Mouse (Mus musculus) gastrocnemius, adult 8-10 months (tissue): ENCODE results near the gene Zbtb8os. TPM values are rescaled to one million over a fixed set of nuclear protein-coding genes. Genes with fewer than 3 reads are reported as not detected.

ENCODE experiments used
- DNase-seq, 2 experiments: peaks; one replicate each; pipeline ENCODE4 v3.0.0; 2022; ENCODE audit warnings: low spot score in 2 of 2
- total RNA-seq, 4 experiments: library from RNA; stranded (reverse); gene quantifications; 2 replicates each; pipeline ENCODE4 v1.2.4; 2022

Gene Zbtb8os
- 10 to 100 TPM; 24.3 to 32.6 (median 26.6) TPM for total RNA-seq

DNA sequence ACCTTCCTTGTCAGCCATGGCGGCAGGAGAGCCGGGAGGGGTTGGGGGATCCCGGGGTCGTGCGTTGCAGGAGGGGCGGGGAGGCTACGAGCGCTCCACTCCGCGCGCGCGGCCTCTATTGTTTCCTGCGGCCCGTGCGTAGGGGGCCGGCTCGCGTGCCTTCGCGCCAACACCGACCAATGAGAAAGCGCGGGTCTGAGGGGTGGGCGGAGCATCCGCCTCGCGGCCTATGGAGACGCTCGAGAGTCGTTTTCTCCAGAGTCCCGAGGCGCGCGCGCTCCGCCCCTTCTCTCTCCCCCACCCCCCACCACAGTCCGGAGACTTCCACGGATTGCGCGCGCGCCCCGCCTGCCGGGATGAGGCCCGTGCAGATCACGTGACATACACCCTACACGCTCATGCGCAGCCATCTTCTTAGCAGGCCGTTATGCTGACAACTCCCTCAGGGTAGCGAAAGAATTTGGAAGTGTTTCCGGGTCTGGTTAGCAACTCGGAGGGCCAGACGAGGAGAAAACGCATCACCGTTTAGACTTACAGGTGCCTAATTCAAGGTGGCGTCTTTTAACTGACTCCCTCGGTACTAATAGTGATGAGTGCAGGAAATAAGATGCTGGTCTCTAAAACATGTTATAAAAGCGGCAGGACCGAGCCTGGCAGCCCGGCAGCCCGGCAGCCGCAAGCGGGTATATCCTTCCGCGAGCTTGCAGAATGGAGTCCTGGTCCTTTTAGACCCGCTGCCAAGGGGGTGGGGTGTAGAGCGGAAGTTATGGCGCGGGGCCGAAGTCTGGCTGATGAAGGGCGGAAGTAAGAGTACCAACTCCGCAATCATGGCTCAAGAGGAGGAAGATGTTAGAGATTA, at the start of gene Zbtb8os, which contains the start of gene Rbbp4:
Zbtb8os (plus strand) TSS at position 480 of the 859 bp plus-strand sequence.
Rbbp4 (minus strand) TSS at position 155 of the 859 bp plus-strand sequence.
- DNase-seq, result peak; percentile 91 to 95

DNA sequence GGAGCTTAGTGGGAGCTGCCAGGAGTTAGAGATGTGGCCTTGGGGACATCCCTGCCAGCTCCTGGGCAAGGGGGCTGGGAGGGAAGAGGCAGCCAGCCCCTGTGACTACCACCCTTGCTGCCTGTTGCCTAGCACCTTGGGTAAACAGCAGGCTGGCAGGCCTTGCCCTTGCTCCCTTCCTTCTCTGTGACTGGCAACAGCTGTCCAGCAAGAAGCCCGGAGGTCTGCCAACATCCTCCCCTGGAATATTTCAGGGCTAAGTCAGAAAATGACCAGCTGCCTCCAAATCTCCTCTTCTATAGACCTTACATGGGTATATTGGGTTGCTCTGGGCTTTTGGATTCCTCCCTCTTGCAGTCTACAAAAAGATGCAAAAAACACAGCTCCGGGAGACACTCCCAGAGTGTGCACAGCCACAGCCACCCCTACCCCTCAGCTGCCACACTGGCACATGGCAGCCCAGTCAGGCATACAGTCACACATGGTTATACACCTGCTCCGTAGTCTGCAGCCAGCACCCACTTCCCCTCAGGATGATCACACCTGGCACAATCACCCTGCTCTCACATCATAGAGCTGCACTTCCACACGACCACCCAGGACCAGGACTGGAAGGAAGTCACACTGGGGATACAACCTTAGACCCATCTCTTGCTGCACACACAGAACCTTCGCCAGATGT, 49.4 kb upstream of the Zbtb8os start:
- DNase-seq, result peak in 1 of 2 experiments; percentile 35

DNA sequence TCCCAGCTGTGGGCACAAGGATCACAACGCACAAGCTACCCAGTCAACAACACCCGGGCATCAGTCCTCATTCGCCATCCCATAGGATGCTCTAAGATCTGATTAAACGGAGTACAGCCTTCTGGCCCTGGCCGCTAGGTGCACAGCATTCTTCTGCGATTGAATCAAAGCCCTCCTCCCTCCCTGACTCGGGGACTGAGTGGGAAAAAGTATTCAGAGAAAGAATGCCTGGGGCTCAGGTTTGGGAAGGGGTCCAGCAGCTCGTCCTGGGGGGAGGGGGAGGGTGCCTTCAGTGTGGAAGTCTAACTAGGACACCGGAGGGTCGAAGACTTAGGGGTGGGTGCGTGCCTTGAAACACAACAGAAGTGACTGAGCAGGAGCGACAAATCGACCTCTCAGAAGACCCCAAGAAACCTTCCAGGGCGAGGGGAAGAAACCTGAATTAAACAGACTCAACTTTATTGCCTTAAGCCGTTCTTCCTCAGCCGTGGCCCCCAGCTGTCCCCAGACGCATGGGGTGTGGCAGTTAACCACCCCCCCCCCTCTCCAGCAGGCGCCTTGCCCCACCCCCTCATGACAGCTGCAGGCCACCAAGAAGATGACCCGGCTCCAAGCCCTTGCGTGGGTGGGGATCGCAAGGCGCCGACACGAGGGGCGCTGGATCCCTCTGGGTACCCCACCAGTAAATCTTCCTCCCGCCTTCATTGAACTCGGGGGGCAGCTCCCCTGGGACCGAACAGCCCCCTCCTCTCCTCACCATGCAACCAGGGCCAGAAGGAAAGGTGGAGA, 48.6 kb upstream of the Zbtb8os start:
- DNase-seq, result peak in 1 of 2 experiments; percentile 41

DNA sequence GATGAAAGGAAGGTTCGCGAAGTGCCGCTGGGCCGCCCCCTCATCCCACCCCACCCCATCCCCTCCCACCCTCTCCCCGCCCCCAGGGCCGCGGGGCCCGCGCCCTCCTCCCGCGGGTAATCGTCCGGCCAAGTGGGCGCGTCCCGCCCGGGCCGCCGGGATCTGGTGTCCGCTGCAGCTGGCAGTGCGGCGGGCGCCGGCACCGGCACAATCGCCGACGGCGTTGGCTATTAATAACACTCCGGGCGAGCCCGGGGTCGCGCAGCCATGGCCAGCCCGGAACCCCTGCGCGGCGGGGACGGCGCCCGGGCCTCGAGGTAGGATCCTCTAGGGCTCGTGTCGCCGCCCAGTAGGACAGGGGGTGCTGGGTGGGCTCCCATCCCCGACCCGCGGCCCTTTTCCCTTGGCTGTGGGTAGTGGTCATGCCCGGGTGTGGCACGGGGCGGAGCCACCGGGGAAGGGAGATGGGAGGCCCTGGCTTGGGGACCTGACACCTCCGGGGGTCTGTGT, 48.0 kb upstream of the Zbtb8os start, which contains the start of gene Sync:
Sync (plus strand) TSS at position 146 of the 510 bp plus-strand sequence.
- peak; percentile 67 to 77 for DNase-seq

DNA sequence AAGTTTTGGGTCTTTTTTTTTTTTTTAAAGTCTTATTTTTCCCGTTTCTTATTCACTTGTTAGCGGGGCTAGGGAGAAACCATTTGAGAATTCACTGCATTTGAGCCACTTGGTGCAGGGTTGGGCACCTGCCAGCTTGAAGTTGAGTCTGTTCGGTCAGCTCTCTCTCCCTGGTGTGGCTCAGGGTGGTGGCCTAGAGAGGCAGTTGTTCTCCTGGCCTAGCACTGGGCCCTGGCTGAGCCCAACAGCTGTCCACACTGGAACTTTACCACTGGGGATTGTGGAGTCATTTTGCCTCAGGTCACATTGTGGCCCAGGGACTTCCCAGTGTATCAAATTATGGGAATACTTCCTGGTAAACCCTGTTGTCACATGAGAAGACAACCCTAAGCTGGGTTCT, 47.4 kb upstream of the Zbtb8os start:
- peak; percentile 37 to 57 for DNase-seq

DNA sequence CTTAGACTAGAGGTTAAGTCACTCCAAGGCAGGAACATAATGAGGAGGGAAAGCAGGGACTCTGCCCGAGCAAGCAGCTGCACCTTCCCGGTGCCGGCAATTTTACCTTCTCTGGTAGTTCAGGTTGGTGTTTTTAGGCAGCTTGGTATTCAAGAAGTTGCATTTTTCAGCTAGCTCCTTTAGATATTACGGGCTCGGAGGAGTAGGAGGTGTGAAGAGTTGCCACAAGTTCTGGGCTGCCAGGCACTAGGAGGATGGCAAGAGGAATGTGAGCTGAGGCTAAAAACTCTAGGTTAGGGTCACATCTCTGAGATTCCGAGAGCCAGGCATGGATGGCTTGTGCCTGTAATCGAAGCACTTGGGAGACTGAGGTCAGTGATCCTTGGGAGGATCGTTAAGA, 45.8 kb upstream of the Zbtb8os start:
- no peak for DNase-seq

DNA sequence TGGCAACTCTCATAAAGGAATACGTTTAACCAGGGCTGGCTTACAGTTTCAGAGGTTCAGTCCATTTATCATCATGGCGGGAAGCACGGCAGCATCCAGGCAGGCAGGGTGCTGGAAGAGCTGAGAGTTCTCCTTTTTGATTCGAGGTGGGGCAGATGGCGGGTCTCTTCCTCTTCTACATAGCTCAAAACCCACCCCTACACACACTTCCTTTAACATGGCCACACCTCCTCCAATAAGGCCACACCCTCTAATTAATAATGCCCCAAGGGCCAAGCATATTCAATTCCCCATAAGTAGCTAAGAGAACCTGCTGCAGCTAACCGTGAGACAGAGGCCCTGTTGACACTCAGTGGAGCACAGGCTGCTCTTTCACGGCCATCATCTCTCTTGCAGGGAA, 42.7 kb upstream of the Zbtb8os start:
- DNase-seq, result no peak

DNA sequence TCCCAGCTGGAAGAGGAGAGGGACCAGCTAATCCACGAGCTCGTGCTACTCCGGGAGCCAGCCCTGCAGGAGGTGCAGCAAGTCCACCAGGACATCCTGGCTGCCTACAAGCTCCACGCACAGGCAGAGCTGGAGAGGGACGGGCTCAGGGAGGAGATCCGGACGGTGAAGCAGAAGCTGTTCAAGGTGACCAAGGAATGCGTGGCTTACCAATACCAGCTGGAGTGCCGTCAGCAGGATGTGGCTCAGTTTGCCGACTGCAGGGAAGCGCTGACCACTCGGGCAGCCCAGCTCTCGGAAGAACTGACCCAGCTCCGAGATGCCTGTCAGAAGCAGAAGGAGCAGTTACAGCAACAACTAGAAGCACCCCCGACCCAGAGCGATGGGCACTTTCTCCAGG, 41.8 kb upstream of the Zbtb8os start:
- no peak for DNase-seq

DNA sequence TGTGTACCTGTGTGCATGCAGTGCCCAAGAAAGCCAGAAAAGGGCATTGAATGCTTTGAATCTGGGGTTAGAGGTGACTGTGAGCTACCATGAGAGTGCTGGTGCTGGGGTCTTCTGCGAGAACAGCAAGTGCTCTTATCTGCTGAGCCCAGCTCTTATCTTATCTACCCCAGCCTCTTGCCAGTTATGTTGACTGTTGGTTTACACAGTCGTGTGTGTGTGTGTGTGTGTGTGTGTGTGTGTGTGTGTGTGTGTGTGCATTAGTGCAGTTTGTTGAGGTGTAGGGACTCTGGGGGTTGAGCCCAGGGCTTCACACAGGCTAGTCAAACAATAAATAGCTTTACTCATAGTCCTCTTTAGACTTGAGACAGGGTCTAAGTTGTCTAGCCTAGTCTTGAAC, 40.3 kb upstream of the Zbtb8os start:
- no peak for DNase-seq

DNA sequence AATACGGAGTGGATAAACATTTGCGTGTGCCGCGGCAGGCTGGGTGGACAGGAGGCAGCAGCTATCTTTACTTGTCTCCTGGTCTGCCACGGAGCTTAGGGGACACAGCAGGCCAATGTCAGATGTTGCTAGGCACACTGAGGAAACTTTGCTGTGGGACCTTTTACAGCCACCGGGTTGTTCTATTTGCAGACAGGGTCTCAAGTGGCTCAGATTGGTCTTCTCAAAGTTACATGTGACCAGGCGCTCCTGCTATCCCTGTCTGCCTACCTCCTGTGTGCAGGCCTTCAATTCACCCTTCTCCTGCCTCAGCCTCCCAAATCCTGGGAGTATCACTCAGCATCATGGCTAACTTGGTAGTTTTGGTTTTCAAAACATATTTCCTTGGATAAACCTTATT, 39.4 kb upstream of the Zbtb8os start:
- DNase-seq, result peak in 1 of 2 experiments; percentile 23

DNA sequence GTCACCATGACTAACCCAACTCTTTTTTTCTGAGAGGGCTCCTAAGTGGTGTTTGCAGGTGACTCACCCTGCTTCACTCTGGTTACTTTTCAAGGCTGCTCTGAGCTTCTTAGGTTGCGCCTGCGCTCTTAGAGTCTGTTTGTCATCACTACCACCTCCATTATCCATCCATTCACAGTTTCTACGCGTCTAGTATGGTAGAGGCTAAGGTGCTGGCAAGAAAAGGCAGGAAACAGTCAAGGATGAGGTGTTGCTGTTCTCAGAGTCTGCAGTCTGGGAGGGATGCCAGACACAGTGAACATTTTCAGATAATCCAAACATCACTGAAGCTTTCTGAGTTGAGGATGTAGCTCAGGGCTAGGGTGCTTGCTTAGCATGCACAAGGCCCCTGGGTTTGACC, 37.8 kb upstream of the Zbtb8os start:
- DNase-seq, result no peak

DNA sequence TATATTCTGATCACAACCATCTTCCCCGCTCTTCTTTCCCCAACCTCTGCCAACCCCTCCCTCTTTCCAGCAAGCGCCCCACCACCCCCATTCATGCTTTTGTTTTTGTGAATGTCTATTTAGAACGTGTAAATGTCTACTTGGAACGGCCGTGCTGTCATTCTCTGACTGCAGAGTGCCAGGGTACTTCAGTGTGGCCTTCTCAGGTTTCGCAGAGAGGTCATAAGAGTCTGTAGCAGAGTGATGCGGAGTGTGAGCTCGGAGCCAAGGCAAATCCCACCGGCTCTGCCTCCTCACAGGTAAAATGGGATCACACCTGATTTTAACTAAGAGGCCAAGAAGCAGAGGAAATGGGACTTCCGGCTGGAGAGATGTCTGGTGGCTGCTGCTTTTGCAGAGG, 36.4 kb upstream of the Zbtb8os start:
- DNase-seq, result no peak

DNA sequence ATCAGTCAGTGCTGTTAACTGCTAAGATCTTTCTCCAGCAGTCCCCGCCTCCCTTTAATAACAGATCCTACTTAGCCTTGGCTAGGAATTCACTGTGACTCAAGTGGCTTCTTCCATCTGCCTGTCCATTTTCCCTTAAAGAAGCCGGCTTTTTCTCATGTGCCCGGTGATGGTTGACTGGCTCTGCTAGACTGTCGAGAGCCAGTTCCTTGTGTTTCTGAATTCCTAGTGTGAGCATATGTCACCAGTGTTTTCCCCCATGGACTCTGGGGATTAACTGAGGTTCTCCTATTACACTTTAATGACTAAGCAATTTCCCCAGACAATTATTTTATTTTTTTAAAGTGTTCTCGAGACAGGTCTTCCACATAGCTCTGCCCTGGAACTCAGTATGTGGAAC, 32.1 kb upstream of the Zbtb8os start:
- DNase-seq, result no peak

DNA sequence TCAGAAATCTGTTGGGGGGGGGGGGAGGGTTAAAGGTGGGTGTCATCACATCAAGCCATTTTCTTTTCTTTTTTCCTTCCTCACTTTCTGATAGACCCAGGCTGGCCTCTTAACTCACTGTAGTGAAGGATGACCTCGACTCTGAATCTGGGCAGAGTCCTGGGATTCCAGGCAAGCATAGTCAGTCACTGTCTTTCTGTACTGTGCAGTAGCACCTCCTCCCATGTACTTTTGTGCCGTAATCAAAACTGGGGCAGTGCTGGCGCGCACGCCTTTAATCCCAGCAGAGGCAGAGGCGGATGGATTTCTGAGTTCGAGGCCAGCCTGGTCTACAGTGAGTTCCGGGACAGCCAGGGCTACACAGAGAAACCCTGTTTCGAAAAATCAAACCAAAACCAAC, 31.7 kb upstream of the Zbtb8os start:
- no peak for DNase-seq

DNA sequence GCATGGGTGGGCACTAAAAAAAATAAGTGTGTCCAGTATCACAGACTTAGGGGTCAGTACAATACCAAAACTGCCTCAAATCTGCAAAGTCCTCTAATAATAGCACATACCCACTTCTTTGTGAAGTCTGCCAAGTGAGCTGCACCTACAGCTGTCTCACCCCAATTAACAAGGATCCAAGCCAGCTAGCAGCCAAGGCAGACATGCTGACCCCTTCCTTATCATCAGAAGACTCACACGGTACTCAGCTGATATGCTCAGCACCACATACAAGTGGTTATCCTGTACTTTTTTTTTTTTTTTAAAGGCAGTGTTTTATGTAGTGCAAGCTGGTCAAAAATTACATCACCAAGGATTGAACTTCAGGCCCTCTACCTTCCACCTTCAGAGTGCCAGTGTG, 31.2 kb upstream of the Zbtb8os start:
- DNase-seq, result no peak

DNA sequence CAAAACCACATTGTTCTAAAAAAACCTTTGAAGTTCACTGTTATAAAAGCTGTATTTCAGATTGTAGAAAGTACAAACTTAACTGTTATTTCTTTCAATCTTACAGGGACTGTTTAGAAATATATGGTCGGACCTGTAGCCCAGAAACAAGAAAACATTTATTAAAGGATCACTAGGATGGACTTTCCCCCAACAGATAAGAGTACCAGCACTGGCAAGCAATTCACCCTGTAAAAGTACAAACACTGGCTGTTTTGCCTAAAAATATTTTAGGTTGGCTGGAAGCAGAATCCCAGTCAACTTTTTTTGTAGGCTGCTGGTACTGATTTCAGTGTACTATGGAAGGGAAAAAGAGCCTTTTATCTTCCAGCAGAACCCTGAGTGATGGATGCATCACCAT, 27.6 kb upstream of the Zbtb8os start:
- no peak for DNase-seq

DNA sequence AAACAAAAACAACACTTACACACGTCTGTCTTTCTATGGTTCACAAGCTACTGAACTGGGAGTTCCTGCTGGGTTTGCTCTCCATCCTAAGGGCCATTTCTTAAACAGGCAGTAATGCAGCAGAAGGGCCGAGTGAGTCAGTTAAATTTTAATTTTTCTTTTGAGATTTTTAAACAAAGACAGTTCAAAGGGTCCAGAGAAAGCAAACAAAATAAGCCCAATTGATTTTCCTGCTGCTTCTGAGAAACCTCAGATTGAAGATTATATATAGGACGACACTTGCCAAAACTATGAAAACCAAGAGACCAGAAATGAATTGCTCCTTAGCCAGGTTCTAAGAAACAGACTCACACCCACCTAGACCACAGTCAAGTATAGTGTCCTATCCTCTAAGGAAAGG, 21.6 kb upstream of the Zbtb8os start:
- no peak for DNase-seq

DNA sequence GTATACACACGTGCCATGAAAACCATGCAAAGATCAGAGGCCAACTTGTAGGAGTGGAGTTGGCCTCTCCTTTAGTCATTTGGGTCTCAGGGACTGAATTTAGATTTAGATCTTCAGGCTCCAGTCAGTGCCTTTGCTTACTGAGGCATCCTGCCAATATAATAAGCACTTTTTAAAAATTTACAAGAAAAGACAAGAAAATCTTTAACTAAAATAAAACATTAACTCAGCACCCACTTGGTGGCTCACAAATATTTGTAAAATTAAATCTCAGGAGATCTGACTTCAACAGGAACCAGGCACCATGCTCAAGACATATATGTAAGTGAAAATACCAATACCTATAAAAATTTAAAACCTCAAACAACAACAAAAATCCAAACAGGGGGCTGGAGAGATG, 14.6 kb upstream of the Zbtb8os start:
- DNase-seq, result no peak

DNA sequence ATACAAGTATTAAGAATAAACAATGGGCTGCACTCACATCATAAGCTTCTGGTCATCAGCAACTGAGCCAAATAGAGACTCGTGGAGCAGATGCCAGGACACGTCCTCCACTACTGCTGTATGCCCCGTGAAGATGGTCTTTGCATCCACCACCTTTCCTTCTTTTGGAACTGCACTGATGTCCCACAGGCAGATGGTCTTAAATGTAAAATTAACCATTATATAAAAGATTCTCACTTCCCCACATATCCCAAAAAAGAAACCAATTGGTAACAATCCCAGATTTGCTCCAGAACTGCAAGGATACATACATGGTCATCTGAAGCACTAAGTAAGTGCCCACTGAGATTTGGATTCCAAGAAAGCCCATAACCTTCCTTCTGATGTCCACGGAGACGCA, 13.5 kb upstream of the Zbtb8os start:
- DNase-seq, result no peak

DNA sequence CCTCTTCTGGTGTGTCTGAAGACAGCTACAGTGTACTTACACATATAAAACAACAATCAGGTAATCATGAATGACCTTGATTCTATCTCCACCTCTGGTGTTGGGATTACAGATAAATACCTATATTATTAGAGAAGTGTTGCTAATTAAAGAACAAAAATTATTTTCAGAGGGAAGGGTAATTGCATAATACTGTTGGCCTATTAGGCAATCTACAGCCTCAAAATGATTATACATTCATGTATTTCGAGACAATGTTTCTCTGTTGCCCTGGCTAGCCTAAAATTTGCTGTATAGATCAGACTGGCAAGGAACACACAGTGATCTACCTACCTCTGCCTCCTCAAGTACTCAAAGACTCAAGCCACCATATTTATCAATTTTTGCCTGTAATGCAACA, 12.0 kb upstream of the Zbtb8os start:
- DNase-seq, result no peak

DNA sequence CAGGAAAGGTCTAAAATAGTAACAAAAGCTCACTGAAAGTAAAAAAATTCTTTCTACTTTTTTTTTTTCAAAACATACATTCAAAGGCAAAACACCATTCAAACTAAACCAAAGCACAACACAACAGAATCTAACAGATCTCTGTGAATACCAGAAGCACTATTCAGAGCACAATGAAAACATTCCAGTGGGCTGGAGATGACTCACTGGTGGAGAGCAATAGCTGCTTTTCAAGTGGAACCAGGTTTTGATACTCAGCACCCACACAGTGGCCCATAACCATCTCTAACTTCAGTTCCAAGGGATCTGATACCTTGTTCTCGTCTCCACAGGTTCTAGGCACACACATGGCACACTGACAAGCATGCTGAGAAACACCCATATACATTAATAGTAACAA, 10.7 kb upstream of the Zbtb8os start:
- DNase-seq, result no peak

DNA sequence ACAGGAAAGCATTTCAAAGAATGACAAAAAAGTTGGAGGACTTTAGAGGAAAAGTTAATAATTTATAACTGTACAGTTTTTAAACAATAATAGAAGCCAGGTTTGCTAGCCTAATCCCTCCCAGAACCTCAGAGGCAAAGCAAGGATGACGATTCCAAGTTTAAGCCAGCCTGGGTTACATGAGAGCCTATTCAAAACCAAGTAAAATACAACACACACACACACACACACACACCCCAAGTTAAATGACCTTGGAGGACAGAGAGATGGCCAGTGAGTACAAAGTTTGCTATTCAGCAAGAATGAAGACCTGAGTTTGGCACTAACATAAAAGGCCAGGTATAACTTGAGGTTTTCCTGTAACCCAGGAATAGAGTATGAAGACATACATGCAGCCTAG, 9.3 kb upstream of the Zbtb8os start:
- no peak for DNase-seq
